Mouse (Mus musculus): ENCODE results near the gene Gk5.
"Not testable (repeated sequence)": the region's sequence is repeated elsewhere in the genome, so short reads cannot be mapped to it uniquely, and the experiment has no call there.

The Gk5 gene

DNA sequence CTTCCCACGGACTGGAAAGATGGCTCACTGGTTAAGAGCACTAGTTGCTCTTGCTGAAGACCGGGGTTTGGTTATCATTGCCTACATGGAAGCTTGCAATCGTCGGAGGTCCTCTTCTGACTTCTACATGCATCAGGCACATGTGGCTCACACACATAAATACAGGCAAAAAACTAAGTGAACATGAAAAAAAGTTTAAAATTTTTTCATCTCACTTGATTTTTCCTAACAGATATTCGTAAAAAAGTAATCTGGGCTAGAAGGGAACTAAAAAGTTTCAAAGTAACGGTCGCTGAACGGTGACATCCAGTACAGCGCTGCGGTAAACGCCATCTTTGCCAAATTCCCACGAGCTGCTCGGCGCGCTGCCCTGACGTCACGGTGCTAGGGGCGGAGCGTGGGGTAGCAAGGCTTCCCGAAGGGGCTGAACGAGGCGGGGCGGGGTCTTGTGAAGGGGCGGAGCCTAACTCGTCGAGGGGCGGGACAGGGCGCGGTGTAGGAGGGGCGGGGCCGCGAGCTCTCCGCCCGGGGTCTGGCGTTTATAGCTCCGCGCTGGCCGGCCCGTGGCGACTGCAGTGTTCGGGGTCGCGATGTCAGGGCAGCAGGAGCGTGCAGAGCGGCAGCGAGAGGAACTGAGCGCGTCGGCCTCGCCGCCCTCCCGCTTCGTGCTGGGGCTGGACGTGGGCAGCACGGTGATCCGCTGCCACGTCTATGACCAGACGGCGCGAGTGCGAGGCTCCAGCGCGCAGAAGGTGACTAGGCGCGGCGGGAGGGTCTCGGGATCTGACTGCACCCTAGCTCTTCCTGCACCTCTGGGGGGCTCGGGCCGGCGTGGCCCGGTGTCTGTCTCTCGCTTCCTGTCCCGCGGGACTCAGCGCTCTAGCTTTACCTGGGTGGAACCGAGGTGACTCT, at the start of gene Gk5:
Gk5 (plus strand) TSS at position 502 of the 912 bp plus-strand sequence.
- DNase-seq, result peak; percentile 76

DNA sequence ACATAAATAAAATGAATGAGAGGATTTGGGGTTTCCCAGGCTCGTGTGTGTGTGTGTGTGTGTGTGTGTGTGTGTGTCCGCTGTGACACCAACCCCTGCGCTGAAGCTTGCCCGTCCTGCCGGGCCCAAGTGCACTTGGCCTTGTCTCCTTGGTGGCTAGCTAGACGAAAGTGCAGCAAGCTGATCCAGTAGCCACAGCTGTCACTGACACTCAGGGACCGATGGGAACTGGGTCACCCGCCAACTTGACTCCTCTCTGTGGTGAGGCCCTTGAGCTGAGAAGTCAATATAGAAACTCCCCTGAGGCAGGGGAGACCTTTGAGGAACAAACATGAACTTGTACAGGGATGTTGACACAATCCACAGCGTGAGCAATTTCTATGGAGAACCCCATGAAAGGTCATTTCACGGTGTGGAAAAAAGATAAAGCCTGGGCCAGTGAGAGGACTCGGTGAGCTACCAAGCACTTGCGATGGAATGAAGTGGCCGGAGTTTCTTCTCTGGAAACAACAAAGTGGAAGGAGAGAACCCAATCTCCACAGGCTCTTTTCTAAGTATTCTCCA, 40.3 kb upstream of the Gk5 start:
- no peak for DNase-seq

DNA sequence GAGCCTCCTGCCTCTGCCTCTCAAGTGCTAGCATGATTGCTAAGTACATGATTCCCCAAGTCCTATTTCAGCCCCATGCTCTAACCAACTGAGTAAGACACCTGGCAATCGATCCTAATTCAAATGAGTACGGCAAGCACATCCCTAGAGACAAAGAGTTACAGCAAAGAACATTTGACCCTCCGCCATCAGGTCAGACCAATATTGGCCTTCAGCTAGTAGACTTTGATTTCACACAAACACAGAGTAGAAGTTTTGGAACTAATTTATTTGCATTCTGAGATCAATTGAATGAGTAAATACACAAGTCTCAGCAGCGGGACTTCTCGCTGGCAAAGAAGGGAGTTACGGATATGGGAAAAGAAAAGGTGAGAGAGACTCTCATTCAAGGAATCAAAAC, 33.9 kb upstream of the Gk5 start:
- no peak for DNase-seq

DNA sequence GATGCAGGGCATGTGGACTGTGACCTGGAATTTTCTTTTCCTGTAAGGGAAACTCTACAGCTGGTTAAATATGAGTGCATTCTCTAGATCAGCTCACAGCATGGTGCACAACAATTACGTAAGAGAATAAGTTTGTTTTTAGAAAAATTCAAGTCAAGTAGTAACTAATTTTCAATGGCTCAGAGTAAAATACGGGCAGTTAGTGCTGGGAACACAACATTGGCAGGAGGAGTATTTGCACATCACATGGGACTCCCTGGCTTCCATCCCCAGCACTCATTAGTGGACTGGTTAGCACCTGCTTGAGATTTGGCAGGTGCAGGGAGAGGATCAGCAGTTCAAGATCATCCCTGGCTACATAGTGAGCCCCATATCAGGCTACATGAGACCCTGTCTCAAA, 31.5 kb upstream of the Gk5 start:
- no peak for DNase-seq

DNA sequence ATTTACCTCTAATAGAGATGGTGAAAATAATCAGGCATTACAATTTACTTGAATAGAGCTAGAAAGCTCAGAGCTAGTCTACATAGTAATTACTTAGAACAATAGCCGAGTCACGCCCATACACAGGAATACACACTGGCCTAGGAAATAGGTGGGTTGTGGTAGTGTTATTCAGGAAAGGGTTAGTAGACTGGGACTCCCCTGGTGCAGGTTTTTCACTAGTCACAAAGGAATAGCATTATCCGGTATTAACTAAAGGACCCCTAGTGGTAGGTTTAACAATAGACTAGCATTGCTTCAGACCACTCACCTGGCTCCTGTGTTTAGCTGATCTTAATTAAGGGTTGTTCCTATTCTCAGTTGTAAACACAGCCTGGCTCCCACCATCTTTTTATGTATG, 30.7 kb upstream of the Gk5 start:
- DNase-seq, result not testable (repeated sequence)

DNA sequence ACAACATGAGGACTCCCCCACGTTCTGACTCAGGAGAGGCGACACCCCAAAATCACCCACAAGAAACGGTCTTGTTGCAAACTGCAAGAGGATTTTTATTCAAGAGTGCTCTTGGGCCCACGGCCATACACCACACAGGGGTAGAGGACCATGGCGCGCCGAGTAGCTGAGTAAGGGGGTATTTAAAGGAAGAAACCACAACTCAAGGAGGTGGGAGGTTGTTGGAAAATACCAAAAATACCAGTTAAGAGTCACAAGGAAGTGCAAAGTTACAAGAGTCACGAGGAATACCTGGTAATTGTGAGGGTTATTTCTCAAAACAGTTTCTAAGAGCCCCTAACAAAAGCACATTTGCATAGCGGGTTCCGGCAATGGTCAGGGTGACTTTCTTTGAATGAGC, 26.5 kb upstream of the Gk5 start:
- not testable (repeated sequence) for DNase-seq

DNA sequence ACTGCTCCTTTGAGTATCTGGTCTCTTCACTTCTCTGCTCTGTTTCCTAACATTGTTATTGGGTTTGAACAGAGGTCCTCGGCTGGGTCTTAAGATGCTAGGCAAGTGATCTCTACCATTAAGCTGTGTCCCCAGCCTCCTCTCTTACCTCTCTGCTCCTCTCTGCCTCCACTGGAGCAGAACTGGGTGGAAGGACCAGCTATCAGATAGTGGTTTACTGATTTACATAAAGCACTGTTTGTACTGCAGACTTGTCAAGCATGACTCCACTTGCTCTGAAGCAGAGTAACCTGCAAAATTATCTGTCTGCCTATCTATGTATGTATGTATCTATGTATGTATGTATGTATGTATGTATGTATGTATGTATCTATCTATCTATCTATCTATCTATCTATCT, 25.9 kb upstream of the Gk5 start:
- no peak for DNase-seq

DNA sequence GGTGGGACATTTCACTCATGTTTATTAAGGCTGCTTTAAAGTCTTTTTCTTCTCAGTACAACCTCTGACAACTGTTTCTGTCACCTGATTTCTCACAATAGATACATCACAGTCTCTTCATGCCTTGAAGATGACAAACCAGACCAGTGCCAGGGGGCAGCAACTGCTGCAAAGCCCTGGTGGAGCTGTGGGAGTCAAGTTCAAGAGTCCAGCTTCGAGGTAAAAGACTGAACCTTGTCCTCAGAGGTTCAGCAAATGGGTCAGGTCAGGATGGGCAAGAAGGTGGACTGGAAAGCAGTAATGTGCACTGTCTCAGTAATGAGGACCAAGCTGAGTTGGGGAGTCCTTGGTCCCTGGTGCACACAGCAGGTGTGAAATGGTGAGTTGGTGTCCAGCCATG, 24.8 kb upstream of the Gk5 start:
- DNase-seq, result no peak

DNA sequence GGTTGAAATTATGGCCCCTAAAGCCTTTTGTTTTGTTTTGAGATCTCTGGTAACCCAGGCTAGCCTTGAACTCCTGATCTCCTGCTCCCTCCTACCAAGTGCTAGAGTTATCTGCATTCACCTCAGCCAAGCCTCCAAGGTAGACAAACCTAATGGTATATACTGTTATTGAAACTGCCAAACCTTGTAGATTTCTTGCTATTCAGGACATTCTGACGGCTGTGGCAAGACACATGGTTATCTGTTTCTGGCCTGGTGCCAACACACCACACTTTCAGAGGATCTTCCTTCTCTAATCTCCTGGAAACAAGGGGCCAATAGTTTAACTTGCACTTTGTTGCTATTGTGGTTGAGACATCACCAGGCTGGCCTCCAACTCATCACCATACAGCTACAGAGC, 24.0 kb upstream of the Gk5 start:
- no peak for DNase-seq

DNA sequence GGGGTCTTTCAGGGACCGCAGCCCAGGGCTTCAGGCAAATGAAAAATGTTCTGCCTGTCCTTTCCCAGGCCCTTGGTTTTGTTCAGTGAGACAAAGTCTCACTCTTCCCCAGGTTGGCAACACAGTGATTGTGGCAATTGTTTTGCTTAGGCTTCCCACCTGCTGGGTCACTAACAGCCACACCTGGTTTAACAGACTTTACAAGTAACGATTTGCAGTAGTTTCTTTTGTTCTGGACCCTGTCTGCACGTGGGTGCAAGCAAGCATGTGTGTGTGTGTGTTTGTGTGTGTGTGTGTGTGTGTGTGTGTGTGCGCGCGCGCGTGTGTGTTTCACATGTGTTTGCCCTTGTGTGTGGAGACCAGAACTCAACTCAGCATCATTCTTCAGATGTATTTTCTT, 16.3 kb upstream of the Gk5 start:
- no peak for DNase-seq

DNA sequence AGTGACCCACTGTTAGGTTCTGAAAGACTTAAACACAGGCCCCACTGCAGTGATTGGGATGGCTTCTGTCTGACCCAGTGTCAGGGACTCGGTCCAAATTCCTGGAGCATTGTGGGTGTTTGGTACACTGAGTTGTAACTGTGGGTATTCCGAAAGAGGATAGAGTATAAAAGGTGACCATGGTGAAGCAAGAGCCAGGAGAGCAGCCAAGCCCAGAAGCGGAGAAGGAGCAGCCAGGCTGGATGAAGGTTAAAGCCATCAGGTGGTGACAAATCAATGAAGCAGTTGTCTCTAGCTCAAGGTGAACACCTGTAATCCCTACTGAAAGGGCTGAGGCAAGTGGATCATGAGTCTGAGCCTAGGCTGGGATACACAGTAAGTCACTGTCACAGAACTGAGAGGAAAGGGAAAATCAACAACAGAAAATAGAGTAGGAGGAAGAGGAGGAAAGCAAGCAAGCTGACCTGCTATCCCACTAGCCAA, 6.2 kb upstream of the Gk5 start:
- DNase-seq, result no peak

DNA sequence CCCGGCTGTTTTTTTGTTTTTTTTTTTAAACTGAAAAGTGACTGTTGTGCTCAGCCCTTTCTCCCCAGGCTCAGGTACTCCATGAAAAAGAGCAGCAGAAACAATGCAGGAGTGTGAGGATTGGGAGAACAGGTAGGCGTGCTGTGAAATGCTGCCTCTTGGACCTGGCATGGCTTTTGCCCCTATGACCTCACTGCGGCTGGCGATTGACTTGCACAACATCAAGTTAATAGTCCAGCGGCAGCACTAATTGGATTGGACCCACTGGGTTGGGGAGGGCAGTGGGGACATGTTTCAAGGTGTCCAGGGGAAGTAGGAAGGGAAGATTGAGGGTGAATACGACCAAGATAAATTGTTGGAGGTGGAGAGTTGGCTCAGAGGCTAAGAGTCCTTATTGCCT, 2.4 kb upstream of the Gk5 start:
- no peak for DNase-seq

DNA sequence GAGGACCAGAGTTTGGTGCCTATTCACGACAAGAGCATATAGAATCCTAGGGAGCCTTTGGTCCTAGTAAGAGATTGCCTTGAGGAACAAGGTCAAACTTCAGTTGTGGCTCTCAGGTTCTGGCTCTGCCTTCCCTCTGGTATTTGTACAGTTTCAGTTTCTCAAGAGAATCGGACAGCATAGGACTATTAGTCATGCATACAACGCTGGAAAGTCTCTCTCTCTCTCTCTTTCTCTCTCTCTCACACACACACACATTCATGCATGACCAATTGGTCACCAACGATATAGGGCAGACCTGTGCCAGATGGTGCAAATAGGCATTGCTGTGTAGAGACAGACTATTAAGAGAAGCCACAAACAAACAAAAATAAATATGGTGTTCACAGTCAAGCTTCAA, 946 bp upstream of the Gk5 start:
- DNase-seq, result no peak

DNA sequence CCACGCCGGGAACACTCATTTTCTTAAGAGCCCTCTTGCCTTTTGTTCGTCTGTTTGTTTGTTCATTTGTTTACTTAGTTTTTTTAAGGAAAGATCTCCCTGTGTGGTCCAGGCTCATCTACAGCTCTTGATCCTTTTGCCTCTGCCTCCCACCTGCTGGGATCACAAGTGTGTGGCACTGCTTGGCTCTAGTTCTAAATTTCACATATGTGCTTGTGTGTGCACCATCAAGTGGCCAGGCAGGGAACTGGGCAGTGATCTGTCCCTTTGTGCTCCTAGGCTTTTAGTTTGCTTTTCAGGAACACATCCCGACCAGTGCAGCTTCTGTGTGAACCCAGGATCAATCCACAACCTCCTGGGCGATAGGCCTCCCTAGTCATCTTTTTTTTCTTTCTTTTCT, 8.8 kb downstream of the Gk5 start:
- DNase-seq, result no peak

DNA sequence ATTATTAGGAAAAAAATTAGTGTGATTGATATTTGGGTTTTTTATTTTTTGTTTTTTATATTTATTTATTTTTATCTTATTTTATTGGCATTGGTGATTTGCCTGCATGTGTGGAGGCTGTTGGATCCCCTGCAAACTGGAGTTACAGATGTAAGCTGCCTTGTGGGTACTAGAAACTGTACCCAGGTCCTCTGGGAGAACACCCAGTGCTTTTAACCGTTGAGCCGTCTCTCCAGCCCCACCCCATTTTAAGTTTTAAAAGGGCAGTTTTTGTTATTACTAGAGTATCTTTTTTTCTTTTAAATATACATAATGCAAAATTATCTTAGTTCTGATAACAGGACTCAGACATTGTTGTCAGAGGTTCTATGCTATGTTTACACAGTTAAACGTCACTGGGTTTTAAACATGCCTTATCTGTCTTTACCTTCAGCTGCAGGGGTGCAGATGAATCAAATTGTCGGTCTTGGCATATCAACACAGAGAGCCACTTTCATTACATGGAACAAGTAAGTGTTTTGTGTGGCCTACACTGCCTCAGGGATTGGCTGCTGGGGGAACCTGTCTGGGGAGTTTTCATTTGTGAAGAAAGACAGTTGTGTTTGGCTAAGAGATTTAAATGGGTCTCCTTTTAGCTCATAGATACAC, 13.9 kb downstream of the Gk5 start:
- DNase-seq, result no peak

DNA sequence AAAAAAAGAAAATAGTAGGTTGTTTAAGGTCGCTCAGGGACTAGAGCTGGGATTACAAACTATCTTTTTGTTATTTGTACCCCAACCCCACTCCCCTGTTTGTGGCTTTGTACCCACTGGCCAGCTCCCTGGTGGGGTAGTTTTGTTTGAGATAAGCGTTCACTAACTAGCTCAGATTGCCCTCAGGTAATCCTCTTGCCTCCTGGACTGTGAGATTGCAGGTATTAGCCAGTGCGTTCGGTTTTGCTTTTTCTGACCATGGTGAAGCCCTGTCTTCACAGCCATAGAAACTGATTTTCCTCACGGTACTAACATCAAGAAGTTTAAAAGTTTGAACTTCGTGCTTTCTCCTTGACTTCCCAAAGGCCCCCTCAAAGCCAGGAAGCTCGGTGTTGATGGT, 15.3 kb downstream of the Gk5 start:
- no peak for DNase-seq

DNA sequence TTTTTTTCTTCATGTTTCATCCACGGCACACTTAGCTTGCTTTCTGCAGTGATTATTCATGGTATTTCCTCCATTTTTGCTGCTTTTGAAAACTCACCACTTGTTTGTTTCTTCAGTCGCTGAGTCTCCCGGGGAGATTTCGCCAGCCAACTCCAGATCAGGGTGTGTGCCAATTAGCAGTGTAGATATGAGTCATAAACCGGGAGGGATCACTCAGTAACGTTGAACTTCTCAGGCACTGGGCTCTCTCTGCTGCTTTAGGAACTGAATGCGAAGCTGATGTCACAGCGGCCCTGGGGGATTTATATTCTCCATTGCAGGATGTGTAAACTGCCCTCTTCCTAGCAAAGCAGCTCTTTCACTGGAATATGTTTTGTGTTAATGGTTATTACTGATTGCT, 15.8 kb downstream of the Gk5 start:
- DNase-seq, result no peak

DNA sequence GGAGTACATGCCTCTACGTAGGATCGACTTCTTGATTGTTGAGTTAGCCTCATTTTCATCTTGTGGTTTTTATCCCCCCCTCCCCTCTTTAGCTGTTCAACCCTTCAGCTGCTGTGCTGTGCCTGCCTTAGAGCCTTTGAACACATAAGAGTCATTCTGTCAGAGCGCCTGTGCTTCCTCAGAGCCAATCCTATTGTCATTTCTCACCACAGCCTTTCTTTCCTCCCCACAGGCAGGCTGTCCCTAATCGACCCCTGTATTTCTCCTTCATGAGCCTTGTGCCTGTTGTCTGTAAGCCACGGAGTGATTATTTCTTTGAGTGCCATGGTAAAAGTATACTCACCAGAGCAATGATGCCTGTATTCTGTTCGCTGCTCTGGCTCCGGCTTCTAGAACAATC, 16.3 kb downstream of the Gk5 start:
- DNase-seq, result no peak

DNA sequence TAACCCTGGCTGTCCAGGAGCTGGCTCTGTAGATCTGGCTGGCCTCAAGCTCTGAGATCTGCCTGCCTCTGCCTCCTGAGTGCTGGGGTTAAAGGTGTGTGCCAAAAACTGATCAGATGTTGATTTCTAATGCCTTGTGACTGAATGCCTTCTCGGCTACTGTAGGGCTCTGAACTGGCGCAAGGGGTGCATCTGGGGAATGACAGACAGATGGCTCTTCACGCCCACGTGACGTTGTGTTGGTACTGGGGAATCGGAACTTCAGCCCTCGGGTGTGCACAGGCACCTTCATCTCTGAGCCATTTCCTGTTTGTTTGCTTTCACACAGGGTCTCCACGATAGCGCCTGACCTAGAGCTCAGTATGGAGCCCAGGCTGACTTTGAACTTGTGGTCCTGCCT, 19.8 kb downstream of the Gk5 start:
- no peak for DNase-seq

DNA sequence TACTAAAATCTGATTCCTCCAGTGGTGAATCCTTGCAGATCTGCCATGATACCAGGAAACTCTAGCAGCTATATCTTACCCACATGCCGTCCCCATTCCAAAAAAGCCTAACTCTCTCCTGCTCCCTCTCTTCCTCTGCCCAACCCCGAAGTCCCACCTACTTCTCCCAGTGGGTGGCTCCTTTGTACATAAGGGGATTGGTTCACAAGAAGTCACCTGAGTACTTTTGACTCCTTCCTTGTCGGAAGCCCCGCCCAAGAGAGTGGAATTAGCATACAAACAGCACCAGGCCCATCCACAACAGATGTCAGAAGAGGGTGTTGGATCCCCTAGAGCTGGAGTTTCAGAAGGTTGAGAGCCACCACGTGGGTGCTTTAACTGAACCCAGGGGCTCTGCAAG, 20.7 kb downstream of the Gk5 start:
- DNase-seq, result no peak

DNA sequence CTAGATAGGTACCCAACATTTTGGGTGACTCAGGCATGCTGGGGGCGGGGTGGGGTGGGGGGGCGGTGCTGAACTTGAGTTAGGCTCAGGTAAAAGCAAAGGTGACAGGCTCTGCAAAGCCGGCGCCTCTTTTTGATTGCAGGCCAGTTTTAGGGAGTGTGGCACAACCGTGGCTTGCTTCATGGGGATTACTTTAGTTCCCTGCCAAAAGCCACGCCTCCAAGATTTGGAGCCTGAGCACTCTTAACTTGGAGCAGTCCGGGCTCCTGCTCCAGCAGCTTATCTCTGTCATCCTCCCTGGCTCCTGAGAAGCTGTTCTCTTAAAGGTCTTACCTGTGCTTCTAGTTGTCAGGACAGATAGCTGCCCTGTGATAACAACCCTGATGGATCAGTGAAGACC, 21.8 kb downstream of the Gk5 start:
- no peak for DNase-seq

DNA sequence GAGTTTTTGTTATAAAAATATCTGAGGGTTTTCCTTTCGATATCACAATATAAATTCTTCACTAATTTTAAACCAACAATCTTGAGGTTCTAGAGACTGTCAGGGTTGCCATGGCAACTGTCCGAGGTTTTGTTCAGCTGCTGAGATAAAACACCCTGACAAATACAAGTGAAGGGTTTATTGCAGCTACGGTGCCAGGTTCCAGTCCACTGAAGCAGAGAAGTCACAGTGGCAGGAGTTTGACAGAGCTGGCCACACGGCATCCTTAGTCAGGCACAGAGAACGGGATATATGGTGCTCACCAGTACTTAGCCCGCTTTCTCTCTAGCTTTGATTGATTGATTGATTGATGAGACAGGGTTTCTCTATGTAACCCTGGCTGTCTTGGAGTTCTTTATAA, 23.3 kb downstream of the Gk5 start:
- DNase-seq, result no peak

DNA sequence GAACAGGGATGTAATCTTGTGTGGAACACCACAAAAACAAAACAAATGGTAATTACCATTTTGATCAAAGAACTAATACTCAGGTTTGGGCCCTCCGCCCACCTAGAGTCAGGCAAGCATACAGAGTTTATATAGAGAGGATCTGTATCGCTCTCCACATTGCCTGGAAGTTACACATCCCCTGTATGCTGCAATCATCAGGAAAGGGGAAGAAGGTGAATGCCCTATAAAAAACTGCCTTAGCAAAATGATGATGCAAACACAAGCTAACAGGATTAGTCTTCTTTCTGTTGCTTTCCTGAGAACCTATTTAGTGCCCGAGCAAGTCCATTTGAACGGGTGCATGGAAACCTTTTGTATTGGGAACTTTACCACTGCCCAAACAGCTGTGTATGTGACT, 24.5 kb downstream of the Gk5 start:
- no peak for DNase-seq

DNA sequence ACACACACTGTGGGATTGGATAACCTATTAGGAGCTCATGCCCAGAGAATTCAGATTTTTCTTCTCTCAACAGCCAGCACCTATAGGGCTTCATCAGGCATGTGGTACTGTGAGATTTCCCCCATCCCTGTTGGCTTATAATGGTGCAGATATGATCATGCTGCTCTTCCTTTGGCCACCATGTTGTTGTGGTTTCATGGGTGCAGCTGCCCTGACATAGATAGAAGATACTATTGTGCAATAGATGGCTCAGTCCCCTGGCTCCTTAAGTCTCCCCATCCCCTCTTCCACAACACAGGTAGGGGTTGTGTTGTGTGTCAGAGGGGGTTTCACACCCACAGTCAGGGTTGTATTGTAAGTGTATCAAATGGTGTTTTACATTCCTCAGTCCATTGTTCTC, 25.7 kb downstream of the Gk5 start:
- no peak for DNase-seq

All from cerebellum, adult 9-10 months (tissue).